Mouse (Mus musculus) testis, postnatal 10 days (tissue): ENCODE data around the gene Olfr406.

Experiments
- DNase-seq: peaks from one replicate; pipeline ENCODE4 v3.0.0; 2021; ENCODE audit warnings: low spot score

Gene Olfr406

DNA sequence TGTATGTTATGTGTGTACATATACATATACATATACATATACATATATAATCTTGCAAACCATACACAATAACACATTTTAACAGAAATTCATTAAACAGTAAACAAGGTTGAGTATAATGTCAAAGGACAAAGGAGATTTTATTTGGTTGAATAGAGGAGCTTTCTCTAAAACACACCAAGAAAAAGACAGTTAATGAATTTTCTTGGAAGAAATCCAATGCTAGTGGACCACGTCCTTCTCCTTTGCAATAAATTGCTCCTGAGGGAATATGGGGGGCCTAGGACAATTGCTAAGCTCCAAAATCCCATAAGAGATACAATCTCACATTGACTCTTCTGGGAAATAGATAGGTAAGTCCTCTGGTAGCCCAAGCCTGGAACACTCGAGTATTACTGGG, at the start of gene Olfr406:
Olfr406 (plus strand) TSS at position 301 of the 400 bp plus-strand sequence.
- no peak for DNase-seq

DNA sequence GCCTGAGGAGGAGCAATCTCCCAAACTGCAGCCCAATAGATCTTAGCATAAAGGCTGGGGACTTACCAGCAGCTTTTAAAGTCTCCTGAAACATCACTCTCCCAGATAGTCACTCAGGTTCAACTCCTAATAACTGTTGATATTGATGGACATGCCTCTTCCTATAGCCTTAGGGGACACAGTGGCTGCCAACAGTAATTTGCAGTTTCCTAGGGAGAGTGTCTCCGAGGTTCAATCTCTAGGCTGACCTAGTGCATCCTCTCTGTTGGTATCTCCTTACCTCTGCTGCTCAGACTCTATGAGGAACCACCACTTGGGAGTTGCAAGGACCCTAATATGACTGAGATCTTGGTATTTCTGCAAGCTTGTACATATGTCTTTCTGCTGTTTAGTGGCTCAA, 48.3 kb upstream of the Olfr406 start, which contains the start of gene Olfr43:
Olfr43 (minus strand) TSS at position 101 of the 400 bp plus-strand sequence.
- no peak for DNase-seq

DNA sequence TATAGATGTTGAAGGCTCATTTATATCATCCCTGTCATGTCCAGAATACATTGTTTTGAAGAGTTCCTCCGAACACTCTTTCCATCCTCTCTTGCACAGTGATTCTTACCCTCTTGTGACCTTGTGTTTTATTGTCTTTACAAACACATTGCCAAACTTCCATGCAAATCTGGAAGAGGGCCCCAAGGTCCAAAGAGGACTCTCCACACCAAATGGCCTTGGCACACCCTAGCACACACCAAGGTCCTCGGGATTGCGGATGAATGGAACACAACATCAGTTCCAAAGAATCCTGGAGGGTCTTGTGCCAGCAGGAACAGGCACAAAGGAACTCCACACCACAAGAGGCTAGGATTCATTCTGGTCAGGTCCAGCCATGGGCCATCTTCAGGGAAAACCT, 18.4 kb upstream of the Olfr406 start:
- no peak for DNase-seq

DNA sequence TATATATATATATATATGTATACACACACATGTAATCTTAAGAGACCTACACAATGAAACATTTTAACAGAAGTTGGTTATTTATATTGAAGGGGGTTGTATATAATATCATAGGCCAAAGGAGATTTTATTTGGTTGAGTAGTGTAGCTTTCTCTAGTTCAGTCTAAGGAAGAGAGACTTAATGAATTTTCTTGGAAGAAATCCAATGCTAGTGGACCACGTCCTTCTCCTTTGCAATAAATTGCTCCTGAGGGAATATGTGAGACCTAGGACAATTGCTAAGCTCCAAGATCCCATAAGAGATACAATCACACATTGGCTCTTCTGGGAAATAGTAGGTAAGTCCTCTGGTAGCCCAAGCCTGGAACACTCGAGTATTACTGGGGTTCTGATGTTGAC, 23.8 kb downstream of the Olfr406 start, which contains the start of gene Olfr59:
Olfr59 (plus strand) TSS at position 301 of the 400 bp plus-strand sequence.
- DNase-seq, result no peak

DNA sequence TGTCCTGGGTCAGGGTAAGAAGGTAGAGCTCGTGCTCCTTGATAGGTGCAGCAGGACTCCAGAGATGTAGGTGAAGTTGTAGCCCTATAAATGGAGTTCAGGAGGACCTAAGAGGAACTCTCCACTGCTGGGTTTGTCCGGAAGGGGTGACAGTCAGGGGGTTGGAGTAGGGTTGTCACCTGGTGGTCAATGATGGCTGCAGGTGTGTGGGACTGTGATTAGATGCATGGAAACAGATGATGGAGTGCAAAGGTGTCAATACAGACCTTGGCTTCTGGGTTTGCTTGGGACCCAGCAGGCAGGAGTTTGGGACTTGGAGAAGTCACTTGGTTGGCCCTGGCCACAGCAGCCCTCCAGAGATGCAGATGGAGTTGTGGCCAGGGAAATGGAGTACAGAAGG, 27.6 kb downstream of the Olfr406 start:
- DNase-seq, result no peak
